Mouse (Mus musculus): ENCODE measurements at regions not wholly inside any gene's neighbourhood (a gene's known extent, or its start where the extent isn't known, plus 50 kb on each side); places are given as distances from the start of the nearest gene placed in this dataset.

GRCm38 (mm10) chr15:24990082-24990786 lies 423.3 kb downstream of the Basp1 start:
- WGBS, result 88% methylated on average over 5 of the region's 5 CpGs
- no peaks in the 10 kb centered on the region for H3K27me3 ChIP-seq (ENCODE audit: poor library complexity, severe bottlenecking)
- no peak for DNase-seq (ENCODE audit: extremely low spot score, low spot score)
- no peaks in the 10 kb centered on the region for H3K36me3 ChIP-seq (replicated peaks)
- no peak overlapping the region for H3K4me3 ChIP-seq
- H3K4me1 ChIP-seq, result no peaks in the 10 kb centered on the region
- no peaks in the 10 kb centered on the region for H3K9me3 ChIP-seq
- no peak overlapping the region for H3K27ac ChIP-seq

- no peaks in the 10 kb centered on the region for H3K9me3 ChIP-seq
- no peak overlapping the region for H3K4me3 ChIP-seq
- 44% methylated on average over 4 of the region's 4 CpGs for WGBS
- H3K27ac ChIP-seq, result no peak overlapping the region
- H3K4me1 ChIP-seq, result peaks cover 5% of the 10 kb centered on the region; the same call in 1 of the 2 replicates
- H3K36me3 ChIP-seq (replicated peaks), result no peaks in the 10 kb centered on the region
- H3K27me3 ChIP-seq (ENCODE audit: poor library complexity, severe bottlenecking), result no peaks in the 10 kb centered on the region
- no peak for DNase-seq (ENCODE audit: extremely low spot score, low spot score)
Observed at GRCm38 (mm10) chr15:24980841-24981240, 432.7 kb downstream of the Basp1 start.

DNA sequence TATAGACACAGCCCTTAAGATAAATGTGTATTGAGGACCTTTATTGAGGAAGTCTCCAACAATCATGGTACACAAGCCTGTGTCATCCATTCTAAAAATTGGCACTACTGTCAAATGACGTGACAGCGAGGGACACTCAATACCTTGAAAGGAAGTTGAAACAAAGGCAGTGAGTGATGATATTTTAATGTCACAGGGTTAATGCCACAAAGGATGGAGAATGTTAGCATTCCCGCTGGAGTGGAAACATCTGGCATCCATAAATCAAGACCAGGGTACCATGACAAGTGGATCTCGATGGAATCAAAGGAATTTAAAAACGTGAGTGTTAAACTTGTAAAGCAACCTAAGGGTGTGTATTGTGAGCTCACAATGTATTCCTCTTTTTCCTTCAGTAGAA lies 441.5 kb downstream of the Basp1 start:
- Histone ChIP-seq H3K9me3 (no peaks in the 10 kb centered on the region), H3K27me3 (ENCODE audit: poor library complexity, severe bottlenecking) (no peaks in the 10 kb centered on the region), H3K4me3 (no peak overlapping the region), H3K27ac (no peak overlapping the region), H3K36me3 (replicated peaks) (no peaks in the 10 kb centered on the region), H3K4me1 (peaks cover 7% of the 10 kb centered on the region; the same call in 1 of the 2 replicates)
- no peak for DNase-seq (ENCODE audit: extremely low spot score, low spot score)
- 69% methylated on average over 5 of the region's 5 CpGs for WGBS

DNA sequence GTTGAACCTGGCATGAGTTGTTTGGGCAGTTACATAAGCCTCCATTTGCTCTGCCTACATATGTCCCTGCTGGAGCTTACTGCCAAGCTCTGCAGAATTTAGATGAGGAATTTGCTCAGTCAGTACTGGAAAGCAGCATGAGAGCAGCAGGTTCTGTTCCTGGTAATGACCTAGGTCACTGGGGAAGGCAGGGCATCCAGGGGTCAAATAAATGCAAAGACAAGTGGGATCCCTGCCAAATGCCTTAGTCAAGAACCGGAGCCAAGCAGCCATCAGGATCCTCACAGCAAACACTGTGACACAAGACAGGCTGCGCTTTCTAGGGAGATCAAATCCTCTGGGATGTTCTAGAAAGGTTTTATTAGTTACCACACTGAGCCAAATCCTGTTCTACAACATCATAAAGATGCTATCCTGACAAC lies 444.2 kb downstream of the Basp1 start:
- no peak overlapping the region for H3K27ac ChIP-seq

GRCm38 (mm10) chr15:24968636-24969317 lies 444.8 kb downstream of the Basp1 start:
- 91% methylated on average over 7 of the region's 7 CpGs for WGBS
- Histone ChIP-seq H3K4me3 (no peak overlapping the region), H3K36me3 (replicated peaks) (no peaks in the 10 kb centered on the region), H3K27ac (no peak overlapping the region), H3K9me3 (no peaks in the 10 kb centered on the region), H3K27me3 (ENCODE audit: poor library complexity, severe bottlenecking) (no peaks in the 10 kb centered on the region), H3K4me1 (peaks cover 7% of the 10 kb centered on the region; the same call in 1 of the 2 replicates)
- no peak for DNase-seq (ENCODE audit: extremely low spot score, low spot score)

More for the DNA sequence above, 444.2 kb downstream of the Basp1 start:
- Histone ChIP-seq H3K4me3 (no peak overlapping the region), H3K9me3 (no peaks in the 10 kb centered on the region), H3K36me3 (replicated peaks) (no peaks in the 10 kb centered on the region), H3K4me1 (peaks cover 7% of the 10 kb centered on the region; the same call in 1 of the 2 replicates), H3K27me3 (ENCODE audit: poor library complexity, severe bottlenecking) (no peaks in the 10 kb centered on the region)
- 59% methylated on average over 2 of the region's 2 CpGs for whole genome bisulfite sequencing
- no peak for DNase-seq (ENCODE audit: extremely low spot score, low spot score)

DNA sequence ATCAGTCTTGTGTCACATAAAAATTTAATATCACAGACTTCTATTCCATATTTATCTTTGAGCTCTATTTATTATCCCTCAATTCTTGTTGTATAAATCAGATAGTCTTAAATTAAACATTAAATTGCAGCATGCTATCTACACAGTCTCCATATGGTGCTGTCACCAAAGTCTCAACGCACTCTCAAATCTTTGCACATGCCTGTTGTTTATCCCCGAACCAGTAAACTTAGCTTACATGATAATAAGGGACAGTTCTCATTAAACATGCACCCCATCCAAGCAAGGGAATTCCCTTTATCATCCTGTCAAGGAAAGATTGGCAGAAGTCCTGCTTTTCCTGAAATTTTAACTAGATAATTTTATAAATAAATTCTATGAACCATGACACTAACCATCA lies 483.8 kb downstream of the Basp1 start:
- Histone ChIP-seq H3K27ac (no peak overlapping the region), H3K4me1 (no peaks in the 10 kb centered on the region), H3K27me3 (ENCODE audit: poor library complexity, severe bottlenecking) (no peaks in the 10 kb centered on the region), H3K36me3 (replicated peaks) (no peaks in the 10 kb centered on the region), H3K9me3 (no peaks in the 10 kb centered on the region), H3K4me3 (no peak overlapping the region)
- WGBS, result 95% methylated on average over 2 of the region's 2 CpGs
- no peak for DNase-seq (ENCODE audit: extremely low spot score, low spot score)

- 77% methylated on average over 1 of the region's 1 CpGs for WGBS
Observed at GRCm38 (mm10) chr15:24911866-24912265, 501.7 kb downstream of the Basp1 start.

DNA sequence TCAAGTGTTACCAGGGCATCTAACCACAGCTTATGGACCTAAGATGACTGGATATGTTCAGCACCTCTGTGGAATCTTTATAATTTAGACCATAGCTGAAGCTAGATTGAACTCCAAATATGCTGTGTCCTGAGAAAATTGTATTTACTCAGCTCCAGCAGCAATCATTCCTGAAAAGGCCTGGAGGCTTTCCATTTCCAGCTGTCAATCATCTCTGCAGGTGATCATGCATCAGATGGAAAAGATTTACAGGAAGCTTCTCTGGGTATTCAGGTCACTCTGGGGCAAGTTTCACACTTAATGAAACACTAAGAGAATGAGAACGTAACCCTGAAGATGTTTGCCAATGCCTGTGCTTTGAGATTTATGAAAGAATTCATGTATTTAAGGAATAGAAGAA lies 502.1 kb downstream of the Basp1 start:
- Histone ChIP-seq H3K4me3 (no peak overlapping the region), H3K27me3 (ENCODE audit: poor library complexity, severe bottlenecking) (no peaks in the 10 kb centered on the region), H3K36me3 (replicated peaks) (no peaks in the 10 kb centered on the region), H3K27ac (no peak overlapping the region), H3K9me3 (no peaks in the 10 kb centered on the region), H3K4me1 (peaks cover 3% of the 10 kb centered on the region; the same call in 1 of the 2 replicates)
- 53% methylated on average over 1 of the region's 1 CpGs for WGBS
- no peak for DNase-seq (ENCODE audit: extremely low spot score, low spot score)

More at GRCm38 (mm10) chr15:24911866-24912265, 501.7 kb downstream of the Basp1 start:
- H3K4me1 ChIP-seq, result peaks cover 1% of the 10 kb centered on the region; the same call in 1 of the 2 replicates
- no peak overlapping the region for H3K4me3 ChIP-seq
- no peaks in the 10 kb centered on the region for H3K9me3 ChIP-seq
- DNase-seq (ENCODE audit: extremely low spot score, low spot score), result no peak
- no peaks in the 10 kb centered on the region for H3K27me3 ChIP-seq (ENCODE audit: poor library complexity, severe bottlenecking)
- H3K36me3 ChIP-seq (replicated peaks), result no peaks in the 10 kb centered on the region
- H3K27ac ChIP-seq, result no peak overlapping the region

DNA sequence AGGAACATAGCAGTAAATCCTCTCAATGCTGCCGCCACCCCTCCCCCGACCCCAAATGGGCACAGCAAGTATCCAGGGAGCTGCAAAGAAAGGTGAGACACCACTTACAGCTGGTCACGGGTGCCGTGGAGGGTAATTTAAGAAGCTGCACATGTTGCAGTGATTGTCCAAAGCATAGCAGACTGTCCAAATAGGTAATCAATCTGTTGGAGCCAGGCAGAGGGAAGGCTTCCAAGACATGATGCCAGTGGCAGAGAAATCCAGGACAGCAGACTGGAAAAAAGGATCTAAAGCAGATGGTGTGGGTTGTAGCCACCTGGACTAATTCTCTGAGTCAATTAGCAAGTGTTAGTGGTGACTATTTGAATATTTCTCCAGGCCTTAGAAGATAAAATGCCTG lies 506.6 kb downstream of the Basp1 start:
- Histone ChIP-seq H3K36me3 (replicated peaks) (no peaks in the 10 kb centered on the region), H3K27me3 (ENCODE audit: poor library complexity, severe bottlenecking) (no peaks in the 10 kb centered on the region), H3K9me3 (no peaks in the 10 kb centered on the region), H3K27ac (no peak overlapping the region), H3K4me3 (no peak overlapping the region), H3K4me1 (peaks cover 3% of the 10 kb centered on the region; the same call in 1 of the 2 replicates)
- WGBS, result 73% methylated on average over 4 of the region's 4 CpGs
- DNase-seq (ENCODE audit: extremely low spot score, low spot score), result no peak

DNA sequence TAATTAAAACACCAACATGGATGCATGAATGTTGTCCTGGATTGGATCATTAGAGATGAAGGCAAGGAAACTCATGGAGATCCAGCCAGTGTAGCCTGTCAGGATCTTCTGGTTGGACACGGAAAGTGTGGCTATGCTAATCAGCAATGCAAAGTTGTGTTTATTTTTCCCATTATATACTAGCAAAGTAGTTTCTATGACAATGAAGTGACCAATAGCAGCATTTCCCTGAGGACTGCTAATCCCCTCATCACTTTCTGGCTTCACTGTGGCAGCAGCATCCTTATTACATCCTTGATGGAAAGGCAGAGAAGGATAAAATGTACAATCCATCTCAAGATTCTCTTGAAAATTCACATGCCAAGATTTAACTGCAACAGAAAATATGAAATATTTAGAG lies 534.7 kb downstream of the Basp1 start:
- no peak overlapping the region for H3K27ac ChIP-seq

GRCm38 (mm10) chr15:24877711-24878598 lies 535.6 kb downstream of the Basp1 start:
- DNase-seq (ENCODE audit: extremely low spot score, low spot score), result no peak
- H3K36me3 ChIP-seq (replicated peaks), result no peaks in the 10 kb centered on the region
- no peaks in the 10 kb centered on the region for H3K27me3 ChIP-seq (ENCODE audit: poor library complexity, severe bottlenecking)
- no peak overlapping the region for H3K27ac ChIP-seq
- H3K9me3 ChIP-seq, result no peaks in the 10 kb centered on the region
- H3K4me3 ChIP-seq, result no peak overlapping the region
- WGBS, result 78% methylated on average over 6 of the region's 6 CpGs
- peaks cover 2% of the 10 kb centered on the region; the same call in 1 of the 2 replicates for H3K4me1 ChIP-seq

More for the DNA sequence above, 534.7 kb downstream of the Basp1 start:
- Histone ChIP-seq H3K9me3 (no peaks in the 10 kb centered on the region), H3K27me3 (ENCODE audit: poor library complexity, severe bottlenecking) (no peaks in the 10 kb centered on the region), H3K4me1 (peaks cover 2% of the 10 kb centered on the region; the same call in 1 of the 2 replicates), H3K36me3 (replicated peaks) (no peaks in the 10 kb centered on the region), H3K4me3 (no peak overlapping the region)
- WGBS, result 74% methylated on average over 1 of the region's 1 CpGs
- DNase-seq (ENCODE audit: extremely low spot score, low spot score), result no peak

- Histone ChIP-seq H3K4me1 (peaks cover 2% of the 10 kb centered on the region; the same call in 1 of the 2 replicates), H3K27ac (no peak overlapping the region), H3K4me3 (no peak overlapping the region), H3K36me3 (replicated peaks) (no peaks in the 10 kb centered on the region), H3K27me3 (ENCODE audit: poor library complexity, severe bottlenecking) (no peaks in the 10 kb centered on the region), H3K9me3 (no peaks in the 10 kb centered on the region)
- WGBS, result 90% methylated on average over 5 of the region's 5 CpGs
- DNase-seq (ENCODE audit: extremely low spot score, low spot score), result no peak
Observed at GRCm38 (mm10) chr15:24876157-24876731, 537.3 kb downstream of the Basp1 start.
